Mouse (Mus musculus): ENCODE results near the gene Supt3.

- TF ChIP-seq CTCF (conservative IDR thresholded peaks at IDR 0.05; ENCODE audit: insufficient read depth, insufficient read length, low read depth, low read length) (no peak), POLR2A (IDR thresholded peaks at IDR 0.05; ENCODE audit: low read depth, low read length) (no peak)
Measured at GRCm38 (mm10) chr17:45029106-45029505, 252.2 kb downstream of the Supt3 start.

All from kidney, adult 2 months (tissue).